Mouse (Mus musculus): Measurements from ENCODE around the gene Ttc29.

The Ttc29 gene

DNA sequence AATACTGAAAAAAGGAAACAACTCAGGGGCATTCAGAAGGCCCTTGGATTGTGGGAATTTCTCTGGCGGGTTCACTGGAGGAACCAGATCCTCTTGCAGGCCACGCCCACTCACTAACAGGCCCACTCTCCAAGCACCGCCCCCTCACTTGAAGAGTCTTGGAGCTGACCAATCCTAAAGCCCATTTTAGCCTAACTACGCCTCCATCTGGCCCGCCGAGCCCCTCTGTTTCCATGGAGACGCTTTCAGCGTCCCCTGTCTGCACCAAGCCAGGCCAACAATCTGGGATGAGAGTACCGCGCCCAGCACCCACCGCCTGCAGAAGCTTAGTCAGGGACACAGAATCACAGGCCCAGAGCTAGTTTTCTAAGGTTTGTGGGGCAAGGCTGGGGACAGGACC, at the start of gene Ttc29:
Ttc29 (plus strand) TSS at position 224 of the 400 bp plus-strand sequence.
- DNase-seq = no peak

DNA sequence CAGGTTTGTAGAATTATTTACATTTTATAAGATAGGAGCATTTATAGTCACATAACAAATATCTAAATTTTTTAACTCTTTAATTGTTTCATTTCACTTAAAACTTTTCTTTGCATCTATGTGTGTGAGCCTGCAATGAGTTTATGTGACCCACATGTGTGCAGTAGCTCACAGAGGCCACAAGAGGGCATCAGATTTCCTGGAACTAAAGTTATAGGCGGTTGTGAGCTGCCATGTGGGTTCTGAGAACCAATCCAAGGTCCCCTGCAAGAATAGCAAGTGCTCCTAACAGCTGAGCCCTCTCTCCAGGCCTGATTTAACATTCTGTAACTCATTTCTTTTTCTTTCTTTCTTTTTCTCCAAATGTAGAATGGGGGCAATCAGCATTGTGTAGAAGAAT, 41.7 kb upstream of the Ttc29 start:
- DNase-seq = no peak

DNA sequence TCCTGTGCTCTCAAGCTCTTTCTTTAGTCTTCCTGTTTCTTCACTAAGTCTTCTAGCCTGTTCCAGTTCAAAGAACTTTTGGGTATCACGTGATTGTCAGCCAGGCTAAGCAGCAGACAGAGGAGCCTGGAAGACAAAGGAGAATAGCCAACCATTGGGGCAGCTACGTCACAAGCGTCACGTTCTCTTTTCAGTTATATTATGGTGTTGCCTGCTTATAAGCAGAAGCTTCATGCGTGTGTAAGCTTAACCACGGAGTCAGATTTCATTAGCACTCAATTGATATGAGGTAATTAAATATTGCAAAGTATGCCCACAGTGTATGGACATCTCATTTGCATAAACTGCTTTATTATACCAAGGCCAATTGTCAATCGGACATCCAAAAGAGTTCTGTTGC, 30.4 kb upstream of the Ttc29 start:
- no peak for DNase-seq

DNA sequence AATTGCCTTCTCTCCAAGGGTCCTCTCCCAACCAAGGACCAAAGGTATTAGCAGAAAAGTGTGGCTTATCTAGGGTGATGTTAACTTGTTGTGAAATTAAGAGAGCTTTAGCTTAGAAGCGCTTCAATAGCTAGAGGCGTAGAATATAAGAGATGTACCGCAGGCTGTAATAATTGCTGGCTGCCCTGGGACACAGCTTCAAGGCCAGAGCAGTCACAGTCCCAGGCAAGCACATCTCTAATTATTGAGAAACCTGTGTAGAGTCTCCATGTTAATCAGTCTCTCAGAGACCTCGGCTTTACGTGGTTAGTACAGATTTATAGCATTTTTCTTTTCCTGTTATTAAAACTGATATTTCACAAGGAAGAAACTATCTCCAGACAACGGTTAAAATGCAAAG, 29.7 kb upstream of the Ttc29 start:
- no peak for DNase-seq

DNA sequence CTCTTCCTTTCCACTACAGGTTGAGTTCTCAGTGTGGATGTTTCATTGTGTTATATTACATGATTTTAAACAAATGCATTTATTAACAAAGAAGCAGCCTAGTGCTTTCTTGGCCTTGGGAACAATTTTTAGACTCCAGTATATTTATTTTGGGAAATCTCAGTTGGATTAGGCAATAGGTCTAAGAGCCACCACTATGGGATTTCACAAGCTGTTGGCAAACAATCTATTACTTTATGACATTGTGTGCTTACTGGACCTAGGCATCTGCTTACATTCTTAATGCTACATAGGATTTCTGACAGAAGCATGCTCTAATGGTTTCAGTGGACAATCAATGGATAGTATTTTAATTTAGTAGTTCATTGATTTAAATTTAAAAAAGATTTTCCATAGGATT, 26.0 kb upstream of the Ttc29 start:
- DNase-seq = no peak

DNA sequence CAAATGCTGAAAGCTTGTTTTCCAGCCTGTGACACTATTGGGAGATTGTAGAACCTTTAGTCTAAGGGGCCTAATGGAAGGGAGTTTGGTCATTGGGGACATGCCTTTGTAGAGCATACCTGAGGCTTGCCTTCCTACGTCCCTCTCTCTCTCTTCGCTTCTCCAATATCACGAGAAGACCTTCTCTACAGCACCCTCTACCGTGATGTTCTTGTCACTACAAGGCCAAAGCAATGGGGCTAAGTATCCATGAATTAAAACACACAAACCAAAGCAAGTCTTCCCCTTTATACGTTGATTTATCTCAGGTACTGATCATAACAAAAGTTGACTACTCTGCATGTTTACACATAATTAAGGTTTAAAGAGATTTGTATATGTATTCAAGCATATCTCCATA, 8.9 kb upstream of the Ttc29 start:
- DNase-seq = peak; percentile 4

DNA sequence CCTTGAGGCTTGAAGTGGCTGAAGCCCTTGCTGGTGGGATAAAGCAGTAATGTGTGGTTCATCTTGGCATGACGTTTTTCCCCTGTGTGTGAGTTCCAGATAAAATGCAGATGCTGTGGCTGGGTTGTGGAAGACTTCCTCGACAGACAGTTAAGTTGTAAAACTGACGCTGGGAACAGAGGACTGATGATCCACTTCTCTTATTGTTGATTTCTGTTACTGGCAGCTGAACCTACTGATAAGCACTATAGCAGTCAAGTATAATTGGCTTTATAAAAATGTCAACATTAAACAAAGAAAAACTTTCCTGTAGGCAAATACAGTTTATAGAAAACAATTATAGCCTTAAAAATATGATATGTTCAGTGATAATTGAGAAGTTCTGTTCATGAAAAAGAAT, 2.7 kb upstream of the Ttc29 start:
- no peak for DNase-seq

DNA sequence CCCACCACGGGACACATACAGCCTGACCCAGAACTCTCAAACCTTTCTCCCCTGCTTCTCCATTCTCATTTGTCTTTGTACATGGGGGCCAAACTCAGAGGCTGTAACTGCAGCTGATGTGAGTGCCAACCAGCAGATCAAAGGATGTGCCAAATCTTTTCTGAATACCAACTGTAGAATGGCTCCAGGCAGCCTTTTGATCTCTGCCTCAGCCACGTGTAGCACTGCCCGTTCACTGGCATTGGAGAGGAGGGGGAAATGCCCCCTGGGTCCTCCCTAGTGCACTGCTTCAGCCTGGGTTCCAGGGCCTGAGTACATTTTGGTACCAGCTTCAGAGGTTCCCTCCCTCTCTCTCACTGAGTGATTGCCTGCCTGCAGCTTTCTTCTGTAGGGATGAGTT, 1.5 kb downstream of the Ttc29 start:
- no peak for DNase-seq

DNA sequence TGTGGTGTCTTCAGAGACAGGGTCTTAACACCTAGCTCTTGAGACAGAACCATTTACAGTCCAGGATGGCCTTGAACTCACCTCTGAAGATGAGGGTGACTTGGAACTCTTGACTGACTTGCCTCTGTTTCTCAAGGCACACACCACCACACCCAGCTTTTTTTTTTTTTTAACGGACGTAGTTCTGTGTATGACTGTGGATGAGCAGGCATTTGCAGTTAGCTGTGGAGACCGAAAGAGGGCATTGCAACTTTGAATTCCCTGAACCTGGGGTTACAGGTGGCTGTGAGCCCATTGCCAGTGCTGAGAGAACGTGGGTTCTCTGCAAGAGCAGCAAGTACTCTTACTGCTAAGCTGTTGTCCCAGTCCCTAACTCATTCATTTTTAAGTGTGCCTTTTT, 13.0 kb downstream of the Ttc29 start:
- no peak for DNase-seq

DNA sequence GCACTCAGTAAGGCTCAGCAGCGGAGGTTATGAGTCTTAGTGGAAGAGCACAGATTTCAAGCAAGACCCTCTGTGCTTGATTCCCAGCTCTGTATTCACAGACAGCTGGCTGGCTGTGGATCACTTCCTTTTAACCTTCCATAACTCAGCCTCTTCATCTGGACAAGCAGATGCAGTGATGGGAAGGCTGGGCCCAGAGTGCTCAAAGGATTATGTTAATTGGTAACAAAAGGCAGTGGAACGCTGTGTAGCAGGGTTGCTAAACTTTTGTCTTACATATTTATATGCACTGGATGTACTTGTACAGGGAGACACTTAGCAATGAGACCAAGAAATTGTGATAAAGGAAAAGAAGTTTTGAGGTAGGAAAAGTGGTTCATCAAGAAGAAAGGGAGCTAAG, 17.6 kb downstream of the Ttc29 start:
- DNase-seq = no peak

DNA sequence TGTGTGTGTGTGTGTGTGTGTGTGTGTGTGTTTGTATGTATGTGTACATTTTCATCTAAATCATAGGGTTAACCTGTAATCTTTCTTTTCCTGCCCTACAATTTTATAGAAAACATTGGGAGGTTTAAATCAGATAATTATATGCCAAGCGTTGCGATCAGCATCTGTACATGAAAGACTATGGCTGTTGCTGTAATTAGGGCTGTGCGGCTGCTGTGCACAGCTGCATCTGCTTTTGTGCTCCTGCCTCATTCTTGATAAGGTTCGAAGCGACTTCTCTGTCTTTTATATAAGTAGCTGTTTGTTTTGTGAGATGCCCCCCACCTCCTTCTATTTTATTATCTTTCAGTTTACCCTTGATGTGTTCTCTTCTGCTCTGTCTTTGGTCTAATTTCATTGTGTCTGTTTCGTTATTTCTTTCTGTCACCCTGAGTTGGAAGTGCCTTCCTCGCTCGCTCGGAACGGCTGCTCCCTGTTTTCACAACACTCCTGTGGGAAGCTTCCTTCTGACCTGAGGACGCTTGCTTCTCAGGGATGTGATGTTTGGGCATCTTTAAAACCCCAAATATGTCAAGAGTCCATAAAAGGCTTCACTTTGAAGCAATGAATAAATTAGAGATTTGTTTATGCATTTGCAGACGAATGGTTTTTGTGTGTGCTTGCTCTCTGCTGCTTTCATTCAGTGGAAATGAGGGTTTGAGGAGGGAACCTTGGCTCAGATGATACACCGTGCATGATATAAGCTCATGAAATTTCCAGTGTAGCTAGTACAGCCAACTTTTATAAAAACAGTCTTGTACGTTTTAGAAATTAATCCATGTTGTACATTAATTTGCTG, 20.0 kb downstream of the Ttc29 start:
- DNase-seq = no peak

DNA sequence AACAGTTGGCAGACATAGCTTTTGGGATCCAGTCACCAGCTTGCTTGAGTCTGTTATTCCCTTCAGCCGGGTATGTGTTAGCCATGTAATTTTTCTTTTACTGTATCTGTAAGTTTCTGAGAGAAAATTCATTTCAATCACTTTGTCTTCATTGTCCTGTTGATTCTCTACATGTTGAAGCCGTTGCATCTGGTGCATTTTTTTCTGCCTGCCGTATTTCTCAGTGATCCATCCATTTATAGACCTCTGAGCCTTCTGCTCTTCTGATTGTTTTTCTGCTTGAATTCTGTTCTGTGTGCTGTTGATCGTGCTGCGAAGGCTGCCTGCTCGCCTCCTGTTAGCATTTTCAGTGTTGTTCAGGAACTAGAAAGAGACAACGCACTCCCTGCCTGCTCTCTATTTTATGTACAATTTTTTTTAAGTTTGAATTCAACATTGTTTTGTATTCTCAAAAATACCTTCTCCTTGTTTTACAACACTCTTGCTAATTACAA, 20.7 kb downstream of the Ttc29 start:
- DNase-seq = no peak

DNA sequence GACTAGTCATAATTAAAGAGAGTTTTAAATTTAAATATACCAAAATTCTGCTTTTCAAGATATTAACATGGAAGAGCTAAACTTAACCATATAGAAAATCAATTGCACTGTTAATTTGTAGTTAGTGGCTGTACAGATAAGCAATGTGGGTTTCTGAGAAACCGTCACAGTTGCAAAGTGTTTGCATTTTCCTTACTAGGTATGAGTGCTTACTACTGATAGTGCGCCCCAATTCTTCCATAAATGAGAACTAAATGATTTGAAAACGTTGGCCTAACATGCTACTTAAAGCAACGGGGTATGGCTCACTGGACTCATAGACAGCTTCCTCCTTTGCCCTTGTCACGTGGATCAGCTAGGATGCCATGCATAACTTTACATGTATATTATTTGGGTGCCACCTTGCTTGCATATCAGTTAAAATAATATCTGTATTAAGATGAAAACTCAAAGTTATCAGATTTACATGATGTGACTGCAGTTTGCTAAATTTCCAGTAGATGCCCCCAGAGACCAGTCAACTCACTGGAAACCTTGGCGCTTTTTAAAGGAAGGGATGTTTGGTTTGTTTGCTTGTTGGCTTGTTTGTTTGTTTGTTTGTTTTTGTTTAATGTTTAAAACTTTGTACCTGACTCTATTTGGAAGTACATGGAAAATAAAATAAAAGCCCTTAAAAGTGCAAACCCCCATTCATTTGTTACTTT, 25.0 kb downstream of the Ttc29 start:
- peak; percentile 13 for DNase-seq

DNA sequence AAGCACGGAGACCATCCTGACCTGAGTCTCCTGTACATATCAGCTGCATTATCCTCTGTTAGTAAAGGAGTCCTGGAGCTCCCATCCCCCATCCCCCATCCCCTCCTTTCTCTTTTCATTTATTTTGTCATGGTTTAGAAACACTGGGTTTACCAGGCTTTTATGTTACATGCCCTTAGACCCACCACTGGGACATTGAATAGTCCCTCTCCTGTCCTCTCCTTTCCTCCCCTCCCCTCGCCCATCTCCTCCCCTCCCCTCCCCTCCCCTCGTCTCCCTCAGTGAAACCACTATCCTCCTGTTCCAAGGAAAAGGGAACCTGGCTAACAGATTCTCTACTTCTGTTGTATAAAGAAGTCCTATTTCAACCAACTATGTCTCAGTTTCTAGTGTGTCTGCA, 38.0 kb downstream of the Ttc29 start:
- DNase-seq = no peak

DNA sequence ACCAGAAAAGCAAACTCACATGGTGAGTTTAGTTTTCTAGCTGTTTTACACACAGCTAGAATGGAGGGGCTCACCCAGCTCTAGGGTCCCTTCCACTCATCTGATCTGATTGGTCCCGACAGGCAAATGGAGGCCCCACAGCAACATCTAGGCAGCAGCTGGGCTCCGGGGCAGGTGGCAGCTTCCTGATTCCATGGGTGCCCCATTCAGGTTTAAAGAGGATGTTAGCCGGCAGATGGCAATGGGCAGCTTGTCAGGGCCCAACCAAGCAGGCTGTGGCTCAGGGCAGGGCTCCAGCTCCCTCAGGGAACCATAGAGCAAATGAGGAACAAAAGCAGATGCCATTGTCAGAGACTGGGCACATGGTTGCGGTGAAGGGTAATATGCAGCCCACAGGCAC, 41.3 kb downstream of the Ttc29 start:
- DNase-seq = no peak

DNA sequence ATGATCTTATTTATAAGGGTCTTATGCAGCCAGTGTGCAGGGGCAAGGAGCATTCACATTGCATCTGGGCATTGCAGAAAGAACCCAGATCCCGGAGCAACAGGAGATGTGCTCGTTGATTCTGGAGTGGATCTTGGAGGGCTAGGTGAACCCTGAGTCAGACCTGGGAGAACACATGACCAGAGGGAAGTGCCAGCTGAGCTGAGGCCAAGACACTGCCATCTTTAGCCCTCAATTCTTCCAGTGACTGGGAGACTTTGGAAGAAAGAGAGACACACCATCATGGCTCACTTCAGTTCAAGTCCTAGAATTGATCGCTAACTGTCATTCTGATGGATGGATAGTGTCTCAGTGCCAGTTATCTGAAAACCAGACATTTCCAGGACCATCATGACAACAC, 41.9 kb downstream of the Ttc29 start:
- no peak for DNase-seq

DNA sequence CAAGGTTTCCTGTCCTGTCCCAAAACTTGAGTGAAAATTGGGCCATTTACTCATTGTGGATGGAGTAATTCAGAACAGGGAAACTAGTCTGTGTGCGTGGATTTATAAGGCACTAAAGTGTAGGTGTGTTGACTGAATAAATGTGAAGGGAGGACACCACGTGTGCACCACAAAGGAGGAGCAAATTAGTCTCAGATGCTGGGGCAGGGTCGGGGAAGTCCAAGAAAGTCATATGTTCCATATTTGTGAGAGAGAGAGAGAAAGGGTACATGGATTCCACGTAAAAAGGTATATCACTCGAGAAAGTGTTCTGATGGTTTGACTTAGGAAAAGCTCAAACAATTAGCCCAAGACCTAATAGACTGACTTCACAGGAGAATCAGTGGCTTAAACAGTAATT, 52.4 kb downstream of the Ttc29 start:
- no peak for DNase-seq

DNA sequence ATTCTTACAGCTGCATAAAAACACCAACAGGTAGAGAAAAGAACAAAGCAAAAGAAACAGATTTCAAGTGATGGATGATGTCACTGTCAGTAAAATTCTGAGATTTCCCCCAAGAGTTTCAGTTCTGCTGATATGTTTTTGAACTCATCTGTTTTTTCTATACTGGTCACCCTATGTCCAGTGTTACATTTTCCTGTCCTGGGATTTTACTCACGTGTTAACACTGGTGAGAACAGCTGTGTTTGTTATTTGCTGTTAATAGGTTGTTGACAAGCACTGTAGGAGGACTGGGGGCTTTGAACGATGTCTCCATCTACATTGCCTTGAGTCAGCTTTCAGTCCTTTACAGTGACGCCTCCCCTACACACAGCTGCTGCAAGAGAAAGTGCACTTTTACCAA, 53.1 kb downstream of the Ttc29 start:
- no peak for DNase-seq

DNA sequence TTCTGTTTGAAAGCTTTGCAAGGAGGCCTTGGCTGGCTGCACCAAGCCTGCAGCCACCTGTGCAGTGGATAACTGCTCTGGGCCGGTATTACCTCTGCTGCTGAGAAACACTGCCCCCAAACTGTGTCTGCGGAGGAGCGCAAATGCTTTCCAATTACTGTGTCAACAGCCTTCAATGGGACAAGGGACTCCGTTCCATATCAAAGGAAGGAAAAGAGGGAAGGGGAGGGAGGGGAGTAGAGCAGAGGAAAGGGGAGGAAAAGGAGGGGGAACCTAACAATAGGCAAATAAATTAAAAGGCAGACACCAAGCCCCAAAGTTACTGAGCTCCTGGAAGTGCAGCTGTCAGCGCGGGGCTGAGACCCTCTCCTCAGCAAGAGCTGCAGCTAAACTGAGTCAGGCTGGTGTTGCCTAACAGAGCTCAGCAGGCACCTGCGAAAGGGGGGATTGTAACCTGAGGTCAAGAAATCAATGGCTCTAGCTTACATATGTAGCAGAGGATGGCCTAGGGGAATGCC, 54.9 kb downstream of the Ttc29 start:
- no peak for DNase-seq

DNA sequence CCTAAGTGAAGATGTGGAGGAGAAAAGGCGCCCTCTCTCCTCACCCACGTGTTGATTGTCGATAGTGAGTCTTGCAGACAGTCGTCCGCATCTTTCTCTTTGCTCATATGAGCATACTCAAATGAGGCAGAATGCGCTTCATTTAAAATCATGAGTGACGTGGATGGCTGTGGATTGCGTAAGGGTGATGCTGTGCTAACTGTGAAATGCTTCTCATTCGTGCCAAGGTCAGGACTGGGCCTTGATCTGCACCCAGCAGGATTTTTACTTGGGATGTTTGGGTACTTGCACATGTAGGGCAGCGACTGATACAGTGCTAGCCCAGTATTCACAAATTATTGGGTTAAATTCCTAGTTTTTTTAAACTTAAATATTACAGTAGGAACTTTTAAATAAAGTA, 56.2 kb downstream of the Ttc29 start:
- DNase-seq = no peak

DNA sequence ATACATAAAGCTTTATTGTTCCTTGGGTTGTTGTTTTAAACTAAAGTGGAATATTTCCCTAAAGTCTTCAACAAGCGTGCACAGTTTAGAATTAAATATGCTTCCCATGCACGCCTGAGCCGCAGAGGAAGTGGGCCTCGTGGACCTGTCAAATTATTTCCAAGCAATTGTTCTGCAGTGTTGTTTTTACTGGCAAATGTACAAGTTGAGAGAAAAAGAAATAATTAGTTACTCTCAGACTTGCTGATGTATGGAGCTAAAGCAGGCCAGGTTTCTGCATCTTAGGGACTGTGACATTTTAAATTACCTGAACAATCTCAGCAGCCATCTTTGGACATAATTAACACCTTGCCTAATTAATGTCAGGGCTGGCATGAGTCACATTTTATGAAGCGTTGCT, 58.3 kb downstream of the Ttc29 start:
- no peak for DNase-seq

DNA sequence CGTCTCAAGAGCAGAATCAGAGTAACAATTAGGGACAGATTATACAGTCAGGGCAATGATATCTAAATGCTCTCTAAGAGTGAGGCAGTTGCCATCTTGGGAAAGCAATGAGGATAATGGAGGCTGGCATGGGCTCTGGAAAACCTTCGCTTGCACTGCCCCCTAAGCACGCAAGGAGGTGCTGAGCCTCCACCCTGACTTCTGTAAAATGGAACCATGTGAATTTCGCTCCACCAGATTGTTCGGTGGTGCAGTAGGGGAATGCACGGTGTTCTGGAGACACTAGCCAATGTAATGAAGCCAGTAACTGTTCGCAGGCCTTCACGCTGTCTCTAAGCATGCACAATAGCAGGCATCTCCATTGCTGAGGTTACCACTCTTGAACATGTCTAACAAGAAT, 63.0 kb downstream of the Ttc29 start:
- DNase-seq = no peak

DNA sequence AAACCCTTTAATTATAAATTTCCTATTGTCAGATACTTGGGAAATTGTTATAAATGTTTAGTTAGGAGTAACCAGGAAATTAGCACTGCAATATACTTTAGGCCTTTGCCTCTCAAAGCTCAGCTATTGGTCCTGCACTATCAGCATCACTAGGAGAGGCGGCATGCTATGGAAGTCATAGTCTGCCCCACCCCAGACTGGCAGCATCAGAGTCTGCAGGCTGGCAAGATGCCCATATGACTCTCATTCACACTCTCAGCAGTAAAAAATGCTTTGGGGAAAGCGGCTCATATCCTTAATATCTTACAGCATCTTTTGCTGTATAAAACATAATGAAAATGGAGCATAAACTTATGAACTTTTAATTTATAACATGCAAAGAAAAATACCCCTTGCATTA, 64.3 kb downstream of the Ttc29 start:
- DNase-seq = no peak

DNA sequence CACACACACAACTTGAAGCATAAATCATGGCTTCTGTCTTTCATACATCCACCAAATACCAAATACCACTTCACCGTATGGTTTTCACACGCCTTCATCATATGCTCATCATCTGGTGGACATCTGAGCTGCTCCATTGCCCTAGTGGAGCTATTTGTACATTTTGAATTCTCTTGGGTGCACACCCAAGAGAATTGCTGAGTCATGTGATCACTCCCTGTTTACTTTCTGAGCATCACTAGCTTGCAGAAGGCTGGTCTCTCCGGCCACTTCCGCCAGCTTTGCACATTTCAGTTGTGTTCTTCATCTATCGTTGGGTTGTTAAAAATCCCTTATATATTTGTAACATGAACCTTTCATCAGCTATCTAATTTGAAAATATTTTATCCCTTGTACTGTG, 65.5 kb downstream of the Ttc29 start:
- DNase-seq = no peak

Data from kidney, adult 9 months (tissue).